Mouse (Mus musculus) G1E (cell line): ENCODE results near the gene Sct.

Experiments
- CTCF ChIP-seq: IDR thresholded peaks from 2 replicates; pipeline ENCODE4 v1.5.1; 2012; ENCODE audit warnings: low read depth, low read length, inconsistent platforms, mixed read lengths
- GATA1 ChIP-seq: IDR thresholded peaks from 2 replicates; pipeline ENCODE4 v1.6.1; 2012; ENCODE audit warnings: borderline replicate concordance, low read length, inconsistent platforms, mixed read lengths
- TAL1 ChIP-seq: conservative IDR thresholded peaks from 2 replicates; pipeline ENCODE4 v1.6.1; 2012; ENCODE audit warnings: low read depth, low read length, inconsistent platforms, mixed read lengths

DNA sequence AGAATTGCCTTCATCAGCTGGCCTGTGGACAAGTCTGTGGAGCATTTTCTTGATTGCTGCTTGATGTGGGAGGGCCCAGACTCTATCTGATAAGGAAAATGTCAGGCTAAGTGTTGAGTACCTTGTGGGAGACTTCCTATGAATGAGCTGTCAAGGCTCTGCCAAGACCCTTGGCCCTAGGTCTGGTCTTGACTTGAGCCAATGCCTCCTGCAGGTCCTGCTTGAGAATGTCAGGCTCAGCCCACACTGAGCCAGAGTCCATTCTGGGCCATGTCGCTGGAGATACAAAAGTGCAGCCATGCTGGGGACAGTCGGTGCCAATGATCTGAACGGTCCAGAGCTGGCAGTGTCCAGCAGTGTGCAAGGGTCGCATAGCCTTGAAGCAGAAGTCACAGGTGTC, 3.8 kb upstream of the Sct start:
- no peak for TF ChIP-seq CTCF
- no peak for TF ChIP-seq GATA1
- no peak for TF ChIP-seq TAL1
